Mouse (Mus musculus) forebrain, embryonic 14.5 days (tissue): Measurements from ENCODE around the gene Fbxw8. TPM values are rescaled to one million over a fixed set of nuclear protein-coding genes. Genes with fewer than 3 reads are reported as not detected.

Experiments
- ATAC-seq: fragments of 200-750 bp; cut with Nextera tagmentation; 2 replicates; pipeline ENCODE4 v1.8.0; 2017; ENCODE audit warnings: mild to moderate bottlenecking, moderate library complexity
- DNase-seq: peaks from one replicate; pipeline ENCODE4 v3.0.0-alpha.2; 2015; ENCODE audit warnings: low spot score
- H3K27ac ChIP-seq: fragments of 300-500 bp; sonication (generic); 2 replicates; pipeline ENCODE4 v1.5.1; 2014; ENCODE audit warnings: low read depth, mild to moderate bottlenecking, control low read depth, low read length, moderate library complexity
- H3K27me3 ChIP-seq: fragments of 300-500 bp; sonication (generic); replicated peaks from 2 replicates; pipeline ENCODE4 v1.6.1; 2014; ENCODE audit warnings: low read length, control low read depth, mixed read lengths; ENCODE audit not compliant: control insufficient read depth, insufficient read depth
- H3K36me3 ChIP-seq: fragments of 300-500 bp; sonication (generic); 2 replicates; pipeline ENCODE4 v1.6.1; 2014; ENCODE audit warnings: low read length, control low read depth; ENCODE audit not compliant: control insufficient read depth, insufficient read depth
- H3K4me1 ChIP-seq: fragments of 300-500 bp; sonication (generic); 2 replicates; pipeline ENCODE4 v1.6.1; 2014; ENCODE audit warnings: antibody characterized with exemption, low read length, control low read depth; ENCODE audit not compliant: control insufficient read depth, insufficient read depth
- H3K4me2 ChIP-seq: fragments of 300-500 bp; sonication (generic); 2 replicates; pipeline ENCODE4 v1.6.1; 2014; ENCODE audit warnings: mild to moderate bottlenecking, control low read depth, low read length
- H3K4me3 ChIP-seq: fragments of 300-500 bp; sonication (generic); 2 replicates; pipeline ENCODE4 v1.5.1; 2014; ENCODE audit warnings: low read depth, low read length, control low read depth
- H3K9ac ChIP-seq: fragments of 300-500 bp; sonication (generic); 2 replicates; pipeline ENCODE4 v1.6.1; 2014; ENCODE audit warnings: mild to moderate bottlenecking, low read length, control low read depth, moderate library complexity
- H3K9me3 ChIP-seq: fragments of 300-500 bp; sonication (generic); replicated peaks from 2 replicates; pipeline ENCODE4 v1.6.1; 2016; ENCODE audit warnings: low read length, control low read depth, mixed read lengths; ENCODE audit not compliant: control insufficient read depth
- whole genome bisulfite sequencing: fragments of 180-500 bp; shearing (Covaris S2); extraction: QIAGEN DNeasy Blood & Tissue Kit; methylation state at CpG from one replicate; pipeline ENCODE4 v1.1.7; 2014; 5-methylcytosine and 5-hydroxymethylcytosine counted together
- polyA plus RNA-seq: library from polyadenylated mRNA; unstranded; fragments of >200 nt; fragmentation: Nextera tagmentation; extraction: Ambion mirVana; gene quantifications from 2 replicates; pipeline ENCODE4 v1.2.1, GENCODE M21; 2014

Gene Fbxw8
- polyA plus RNA-seq, 1 experiment from 2014 or later, result 19.5 TPM

DNA sequence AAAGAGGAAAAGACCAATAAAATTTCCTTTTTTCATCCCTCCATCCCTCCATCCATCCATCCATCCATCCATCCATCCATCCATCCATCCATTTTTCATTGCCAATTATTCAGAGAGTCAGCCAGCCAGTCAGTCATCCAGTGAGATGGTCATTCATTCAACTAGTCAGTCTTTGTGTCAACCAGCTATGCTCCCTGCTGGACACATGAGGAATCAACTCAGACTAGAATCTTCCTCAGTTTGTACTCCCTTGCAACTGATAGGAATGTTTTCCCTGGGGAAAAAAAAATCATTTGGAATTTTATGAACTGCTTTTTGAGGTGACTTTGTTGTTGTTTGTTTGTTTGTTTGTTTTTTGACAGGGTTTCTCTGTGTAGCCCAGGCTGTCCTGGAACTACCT lies 10.2 kb upstream of the Fbxw8 start:
- Histone ChIP-seq H3K4me1 (no peaks in the 10 kb centered on the region), H3K27ac (no peak overlapping the region), H3K4me3 (no peak overlapping the region), H3K9me3 (no peaks in the 10 kb centered on the region), H3K27me3 (peaks cover 23% of the 10 kb centered on the region), H3K4me2 (no peak overlapping the region), H3K36me3 (no peaks in the 10 kb centered on the region), H3K9ac (no peak overlapping the region)
- DNase-seq (no peak), ATAC-seq (no peak)

DNA sequence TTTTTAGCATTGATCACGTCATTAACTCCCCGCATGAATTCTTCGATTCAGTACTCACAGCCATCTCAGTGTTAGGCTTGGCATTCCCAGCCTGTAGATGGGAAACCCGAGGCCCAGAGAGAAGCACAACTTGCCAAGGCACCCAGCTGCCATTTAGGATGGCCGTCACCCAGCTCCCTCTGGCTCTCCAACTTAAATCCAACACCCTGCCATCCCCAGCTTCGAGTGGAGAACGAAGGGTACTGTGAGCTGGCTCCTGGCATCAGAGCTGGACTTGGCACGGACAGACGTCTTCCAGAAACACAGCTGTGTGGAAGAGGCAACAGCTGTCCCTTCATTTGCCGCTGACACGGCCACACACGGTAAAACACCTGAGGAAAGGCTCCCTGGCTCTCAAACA lies 9.3 kb upstream of the Fbxw8 start, which contains the start of gene Hrk:
Hrk (plus strand) TSS at position 68 of the 400 bp plus-strand sequence.
- H3K27me3 ChIP-seq, result peaks cover 21% of the 10 kb centered on the region

DNA sequence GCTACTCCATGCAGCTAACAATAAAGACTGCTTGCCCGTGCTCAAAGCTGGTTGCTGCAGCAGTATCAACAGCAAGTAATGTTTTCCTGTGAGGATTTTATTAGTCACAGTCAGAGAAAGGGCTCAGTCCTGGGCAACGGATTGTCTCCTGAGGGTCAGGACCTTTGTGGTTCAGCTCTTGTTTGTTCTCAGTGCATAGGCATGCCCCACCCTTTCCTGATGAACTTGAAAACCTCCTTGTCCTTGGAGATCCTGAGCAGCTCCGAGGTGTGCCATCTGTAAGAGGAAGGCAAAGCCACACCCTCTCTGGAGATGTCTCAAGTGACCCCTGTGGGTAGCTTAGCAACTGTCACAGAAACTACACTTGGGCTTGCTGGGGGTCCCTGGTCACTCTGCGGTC lies 5.4 kb upstream of the Fbxw8 start:
- DNase-seq (no peak), ATAC-seq (no peak)
- Histone ChIP-seq H3K36me3 (no peaks in the 10 kb centered on the region), H3K4me1 (no peaks in the 10 kb centered on the region), H3K27me3 (no peaks in the 10 kb centered on the region), H3K9ac (no peak overlapping the region), H3K27ac (no peak overlapping the region), H3K4me3 (no peak overlapping the region), H3K4me2 (no peak overlapping the region), H3K9me3 (no peaks in the 10 kb centered on the region)
- 46% methylated on average over 4 of the region's 4 CpGs for WGBS

More for the DNA sequence above, 9.3 kb upstream of the Fbxw8 start, which contains the start of gene Hrk:
- WGBS, result 65% methylated on average over 12 of the region's 12 CpGs
- Histone ChIP-seq H3K36me3 (no peaks in the 10 kb centered on the region), H3K9ac (no peak within 1 kb of the TSS), H3K4me1 (no peaks in the 10 kb centered on the region), H3K27ac (no peak within 1 kb of the TSS), H3K4me3 (no peak within 1 kb of the TSS), H3K4me2 (no peak within 1 kb of the TSS), H3K9me3 (no peaks in the 10 kb centered on the region)
- ATAC-seq (no peak), DNase-seq (no peak)

DNA sequence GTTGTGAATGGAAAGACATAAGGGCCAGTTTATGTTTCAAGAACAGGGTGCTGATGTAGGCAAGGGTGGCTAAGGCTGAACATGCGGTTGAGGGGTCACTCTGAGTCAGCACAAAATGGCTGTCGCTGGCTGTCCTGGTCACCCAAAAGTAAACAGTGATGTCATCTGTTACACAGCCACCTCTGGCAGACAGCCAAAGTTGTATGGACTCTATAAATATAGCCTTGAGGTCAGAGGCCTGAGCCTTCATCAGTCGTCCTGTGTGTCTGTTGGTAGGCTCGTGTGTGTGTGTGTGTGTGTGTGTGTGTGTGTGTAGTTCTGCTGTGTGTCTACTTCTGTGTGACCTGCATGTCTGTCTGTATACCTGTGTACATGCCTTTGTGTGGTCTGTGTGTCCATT lies 1.7 kb upstream of the Fbxw8 start:
- DNase-seq (no peak), ATAC-seq (no peak)
- H3K36me3 ChIP-seq, result 0 out of 2 replicates have a peak, but pooled peaks cover 2% of the 10 kb centered on the region
- no peaks in the 10 kb centered on the region for H3K9me3 ChIP-seq
- WGBS, result 68% methylated on average over 4 of the region's 4 CpGs
- H3K4me1 ChIP-seq, result peaks cover 5% of the 10 kb centered on the region; the same call in 1 of the 2 replicates
- H3K9ac ChIP-seq, result no peak overlapping the region
- H3K27ac ChIP-seq, result no peak overlapping the region
- H3K4me3 ChIP-seq, result no peak overlapping the region
- no peak overlapping the region for H3K4me2 ChIP-seq
- H3K27me3 ChIP-seq, result no peaks in the 10 kb centered on the region

DNA sequence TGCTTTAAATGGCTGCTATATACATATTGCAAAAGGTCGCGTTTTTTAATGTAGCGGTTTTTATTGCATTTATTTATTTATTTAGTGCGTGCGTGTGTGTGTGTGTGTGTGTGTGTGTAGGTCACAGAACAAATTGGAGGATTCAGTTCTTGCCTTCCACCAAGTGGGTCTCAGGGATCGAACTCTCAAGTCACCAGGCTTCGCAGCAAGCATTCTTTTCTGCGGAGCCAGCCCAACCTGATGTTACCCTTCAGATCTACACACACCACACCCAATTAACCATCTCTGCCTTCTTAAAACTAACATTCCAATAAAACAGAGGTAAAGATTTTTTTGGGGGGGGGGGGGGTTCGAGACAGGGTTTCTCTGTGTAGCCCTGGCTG lies 292 bp upstream of the Fbxw8 start:
- Histone ChIP-seq H3K36me3 (0 out of 2 replicates have a peak, but pooled peaks cover 8% of the 10 kb centered on the region), H3K4me1 (peaks cover 5% of the 10 kb centered on the region; the same call in 1 of the 2 replicates), H3K27me3 (no peaks in the 10 kb centered on the region), H3K9me3 (no peaks in the 10 kb centered on the region), H3K4me2 (peak overlapping the region; percentile 78), H3K27ac (no peak overlapping the region), H3K9ac (peak overlapping the region; percentile 91), H3K4me3 (peak overlapping the region; percentile 89)
- 24% methylated on average over 9 of the region's 9 CpGs for WGBS
- DNase-seq (no peak), ATAC-seq (0 out of 2 replicates have a peak, but pooled peaks have one; percentile 37)

DNA sequence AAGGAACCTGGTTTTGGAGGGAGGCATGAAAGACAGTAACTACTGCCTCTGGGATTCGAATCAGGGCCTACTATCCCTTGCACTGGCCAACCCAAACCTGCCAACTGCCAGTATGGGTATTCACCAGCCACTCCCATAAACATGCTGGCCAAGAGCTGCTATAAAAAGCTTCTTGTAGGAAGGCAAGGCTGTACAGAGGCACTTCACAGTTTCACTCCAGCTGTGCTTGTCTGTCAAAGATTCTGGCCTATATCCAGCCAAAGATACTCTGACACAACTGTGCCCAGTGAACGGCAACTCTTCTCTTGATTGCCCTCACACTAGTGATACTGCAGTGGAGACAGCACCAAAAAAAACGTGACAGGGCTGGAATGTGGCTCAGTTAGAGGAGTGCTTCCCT lies 5.6 kb downstream of the Fbxw8 start:
- H3K27ac ChIP-seq, result no peak overlapping the region
- DNase-seq (no peak), ATAC-seq (no peak)
- no peaks in the 10 kb centered on the region for H3K9me3 ChIP-seq
- H3K4me3 ChIP-seq, result no peak overlapping the region
- H3K9ac ChIP-seq, result no peak overlapping the region
- H3K36me3 ChIP-seq, result peaks cover 8% of the 10 kb centered on the region; the same call in 1 of the 2 replicates
- peaks cover 5% of the 10 kb centered on the region; the same call in 1 of the 2 replicates for H3K4me1 ChIP-seq
- 87% methylated on average over 3 of the region's 3 CpGs for WGBS
- no peak overlapping the region for H3K4me2 ChIP-seq
- H3K27me3 ChIP-seq, result no peaks in the 10 kb centered on the region

DNA sequence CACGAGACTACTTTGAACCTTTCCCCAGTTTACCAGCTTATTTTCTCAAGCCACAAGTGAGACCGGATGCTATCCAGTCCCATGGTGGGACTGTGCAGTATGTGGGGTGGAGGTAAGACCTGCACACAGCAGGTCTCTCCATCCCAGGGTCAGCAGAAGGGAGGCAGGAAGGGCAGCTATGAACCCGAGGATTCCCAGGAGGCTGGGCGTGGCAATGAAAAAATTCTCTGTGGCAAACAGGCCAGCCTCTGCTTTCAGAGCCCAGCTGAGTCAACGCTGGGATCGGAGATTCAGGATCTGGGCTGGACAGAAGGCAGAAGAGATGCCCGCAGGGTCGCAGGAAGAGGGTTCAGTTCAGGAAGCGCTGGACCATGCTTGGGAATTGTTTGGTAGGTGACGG lies 8.0 kb downstream of the Fbxw8 start:
- H3K27ac ChIP-seq, result no peak overlapping the region

DNA sequence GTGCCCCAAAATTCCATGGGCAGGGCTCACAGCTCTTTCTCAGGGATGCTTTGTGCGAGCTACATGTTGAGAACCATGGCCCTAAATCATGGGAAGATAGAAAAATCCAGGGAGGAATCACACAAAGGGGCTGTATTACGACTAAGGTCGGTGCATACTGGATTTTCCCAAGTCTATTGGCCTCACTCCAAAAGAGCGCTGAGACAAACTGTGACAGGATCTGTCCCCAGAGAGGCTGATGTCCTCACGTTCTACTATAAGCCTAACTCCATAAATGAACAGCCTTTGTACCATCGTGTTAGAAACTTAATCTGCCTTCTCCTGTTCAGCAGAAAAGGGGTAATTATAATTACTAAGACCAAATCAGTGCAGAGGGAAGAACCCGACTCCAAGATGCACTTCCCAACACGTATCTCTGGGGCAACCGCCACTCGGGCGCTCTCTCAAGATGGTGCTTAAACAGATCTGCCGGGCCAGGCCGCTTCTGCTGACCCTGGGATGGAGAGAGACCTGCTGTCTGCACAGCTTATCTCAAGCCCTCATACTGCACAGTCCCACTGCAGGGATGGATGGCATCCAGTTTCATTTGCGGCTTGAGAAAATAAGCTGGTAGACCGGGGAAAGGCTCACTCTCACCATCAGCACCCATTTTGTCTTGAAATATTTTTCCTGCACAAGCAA lies 9.1 kb downstream of the Fbxw8 start:
- 65% methylated on average over 15 of the region's 15 CpGs for WGBS
- DNase-seq (peak; percentile 72), ATAC-seq (no peak)
- peak overlapping the region; percentile 65; the same call in 1 of the 2 replicates for H3K27ac ChIP-seq
- no peak overlapping the region for H3K4me2 ChIP-seq
- H3K9me3 ChIP-seq, result no peaks in the 10 kb centered on the region
- no peaks in the 10 kb centered on the region; the same call in 1 of the 2 replicates for H3K4me1 ChIP-seq
- no peak overlapping the region for H3K4me3 ChIP-seq
- no peaks in the 10 kb centered on the region for H3K27me3 ChIP-seq
- H3K9ac ChIP-seq, result 0 out of 2 replicates have a peak overlapping the region, but pooled peaks have one; percentile 10
- H3K36me3 ChIP-seq, result peaks cover 19% of the 10 kb centered on the region

More for the DNA sequence above, 8.0 kb downstream of the Fbxw8 start:
- WGBS, result 89% methylated on average over 10 of the region's 10 CpGs
- H3K36me3 ChIP-seq, result peaks cover 10% of the 10 kb centered on the region; the same call in 1 of the 2 replicates
- H3K4me1 ChIP-seq, result no peaks in the 10 kb centered on the region; the same call in 1 of the 2 replicates
- H3K9ac ChIP-seq, result no peak overlapping the region
- no peaks in the 10 kb centered on the region for H3K9me3 ChIP-seq
- DNase-seq (no peak), ATAC-seq (no peak)
- no peak overlapping the region for H3K4me2 ChIP-seq
- no peaks in the 10 kb centered on the region for H3K27me3 ChIP-seq
- H3K4me3 ChIP-seq, result no peak overlapping the region

DNA sequence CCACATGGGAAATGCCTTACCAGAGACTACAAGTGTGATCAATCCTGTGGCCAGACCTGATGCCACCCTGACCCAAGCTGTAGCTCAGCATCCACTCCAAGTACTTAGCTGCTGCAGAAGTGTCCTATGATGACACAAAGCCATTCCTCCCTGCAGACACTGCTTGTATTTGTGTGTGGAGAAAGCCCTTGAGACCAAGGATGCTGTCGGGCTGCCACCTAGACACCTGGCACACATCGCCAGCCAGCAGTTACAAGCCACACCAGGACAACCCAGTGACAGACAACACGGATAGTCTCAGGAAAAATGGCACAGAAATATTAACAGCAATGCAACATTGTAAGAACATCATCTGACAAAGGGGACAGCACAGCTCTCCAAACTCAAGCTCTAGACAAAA lies 9.8 kb downstream of the Fbxw8 start:
- DNase-seq (no peak), ATAC-seq (no peak)
- Histone ChIP-seq H3K4me2 (no peak overlapping the region), H3K27me3 (no peaks in the 10 kb centered on the region), H3K36me3 (peaks cover 23% of the 10 kb centered on the region), H3K9ac (0 out of 2 replicates have a peak overlapping the region, but pooled peaks have one; percentile 10), H3K4me3 (no peak overlapping the region), H3K27ac (peak overlapping the region; percentile 65; the same call in 1 of the 2 replicates), H3K9me3 (no peaks in the 10 kb centered on the region), H3K4me1 (no peaks in the 10 kb centered on the region; the same call in 1 of the 2 replicates)
- whole genome bisulfite sequencing, result 83% methylated on average over 3 of the region's 3 CpGs
